Mouse (Mus musculus) embryonic facial prominence, embryonic 15.5 days (tissue): ENCODE measurements around the gene Rcor2. TPM values are rescaled to one million over a fixed set of nuclear protein-coding genes. Genes with fewer than 3 reads are reported as not detected.
A peak's percentile ranks its signal among the peaks of the same experiment; 100 is the strongest.

Experiments used
- ATAC-seq: fragments of 200-750 bp; cut with Nextera tagmentation; 2 replicates; pipeline ENCODE4 v1.8.0; 2017; ENCODE audit warnings: low read depth, moderate TSS enrichment; ENCODE audit not compliant: insufficient number of reproducible peaks, low FRiP score, low TSS enrichment
- H3K27ac ChIP-seq: fragments of 300-500 bp; sonication (generic); replicated peaks from 2 replicates; pipeline ENCODE4 v1.5.1; 2015; ENCODE audit warnings: mild to moderate bottlenecking, inconsistent platforms
- H3K27me3 ChIP-seq: fragments of 300-500 bp; sonication (generic); 2 replicates; pipeline ENCODE4 v1.6.1; 2015; ENCODE audit warnings: inconsistent platforms
- H3K36me3 ChIP-seq: fragments of 300-500 bp; sonication (generic); 2 replicates; pipeline ENCODE4 v1.6.1; 2015; ENCODE audit warnings: mild to moderate bottlenecking, inconsistent platforms
- H3K4me1 ChIP-seq: fragments of 300-500 bp; sonication (generic); 2 replicates; pipeline ENCODE4 v1.6.1; 2015; ENCODE audit warnings: inconsistent platforms
- H3K4me2 ChIP-seq: fragments of 300-500 bp; sonication (generic); replicated peaks from 2 replicates; pipeline ENCODE4 v1.6.1; 2015; ENCODE audit warnings: mild to moderate bottlenecking, inconsistent platforms
- H3K4me3 ChIP-seq: fragments of 300-500 bp; sonication (generic); replicated peaks from 2 replicates; pipeline ENCODE4 v1.5.1; 2015; ENCODE audit warnings: mild to moderate bottlenecking, inconsistent platforms
- H3K9ac ChIP-seq: fragments of 300-500 bp; sonication (generic); 2 replicates; pipeline ENCODE4 v1.6.1; 2015; ENCODE audit warnings: inconsistent platforms
- H3K9me3 ChIP-seq: fragments of 300-500 bp; sonication (generic); replicated peaks from 2 replicates; pipeline ENCODE4 v1.6.1; 2016; ENCODE audit warnings: inconsistent platforms
- WGBS: fragments of 180-500 bp; shearing (Covaris S2); methylation state at CpG from one replicate; pipeline ENCODE4 v1.1.7; 2015; 5-methylcytosine and 5-hydroxymethylcytosine counted together
- polyA plus RNA-seq: library from polyadenylated mRNA; unstranded; fragments of >200 nt; fragmentation: Nextera tagmentation; extraction: Ambion mirVana; gene quantifications from 2 replicates; pipeline ENCODE4 v1.2.1, GENCODE M21; 2015

The Rcor2 gene
- polyA plus RNA-seq, 1 experiment from 2014 or later = 22.9 TPM

DNA sequence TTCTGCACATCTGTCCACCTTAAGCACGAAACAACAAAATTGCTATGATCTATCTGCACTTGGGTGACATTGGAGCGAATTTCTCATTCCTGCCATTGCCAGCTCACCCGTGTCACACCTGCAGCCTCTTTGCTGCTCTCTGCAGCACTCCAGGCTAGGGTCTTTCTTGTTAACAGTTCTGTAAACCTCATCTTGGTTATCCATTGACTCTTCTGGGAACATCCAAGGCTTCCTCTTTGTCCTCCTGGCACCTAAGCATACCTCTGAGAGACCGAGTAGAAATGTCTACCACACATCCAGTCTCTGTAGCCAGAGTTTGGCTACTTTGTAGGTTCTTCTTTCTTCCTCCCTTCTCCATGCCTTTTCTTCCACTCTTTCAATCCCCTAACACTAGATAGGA lies 28.8 kb downstream of the Rcor2 start:
- Histone ChIP-seq H3K4me3 (no peak overlapping the region), H3K27ac (0 out of 2 replicates have a peak overlapping the region, but pooled peaks have one; percentile 60), H3K9me3 (no peaks in the 10 kb centered on the region), H3K4me2 (no peak overlapping the region), H3K27me3 (no peaks in the 10 kb centered on the region), H3K4me1 (peaks cover 40% of the 10 kb centered on the region), H3K36me3 (no peaks in the 10 kb centered on the region), H3K9ac (no peak overlapping the region)
- no peak for ATAC-seq
- WGBS = 82% methylated on average over 4 of the region's 4 CpGs

DNA sequence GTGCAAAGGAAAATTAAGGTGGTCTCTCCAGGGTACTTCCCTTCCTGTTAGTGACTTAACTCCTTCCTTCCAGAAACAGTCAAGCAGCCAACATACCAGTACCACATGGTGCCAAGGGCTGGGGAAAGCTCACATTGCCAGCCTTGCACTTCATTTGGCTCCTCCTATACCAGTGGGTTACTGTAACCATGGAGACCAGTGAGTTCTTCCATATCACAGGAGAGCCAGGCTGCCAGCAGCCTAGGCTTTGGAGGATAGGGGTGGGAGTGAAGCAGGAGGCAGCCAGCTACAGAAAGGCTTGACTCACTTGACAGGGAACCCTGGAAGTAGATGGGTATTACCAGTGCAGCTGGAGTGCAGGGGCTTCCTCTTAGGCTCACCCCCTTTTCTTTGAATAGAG lies 31.9 kb downstream of the Rcor2 start:
- Histone ChIP-seq H3K9me3 (no peaks in the 10 kb centered on the region), H3K27me3 (no peaks in the 10 kb centered on the region), H3K9ac (no peak overlapping the region), H3K4me1 (peaks cover 33% of the 10 kb centered on the region), H3K27ac (no peak overlapping the region), H3K4me3 (no peak overlapping the region), H3K4me2 (no peak overlapping the region), H3K36me3 (no peaks in the 10 kb centered on the region)
- peak; percentile 27; the same call in 1 of the 2 replicates for ATAC-seq

DNA sequence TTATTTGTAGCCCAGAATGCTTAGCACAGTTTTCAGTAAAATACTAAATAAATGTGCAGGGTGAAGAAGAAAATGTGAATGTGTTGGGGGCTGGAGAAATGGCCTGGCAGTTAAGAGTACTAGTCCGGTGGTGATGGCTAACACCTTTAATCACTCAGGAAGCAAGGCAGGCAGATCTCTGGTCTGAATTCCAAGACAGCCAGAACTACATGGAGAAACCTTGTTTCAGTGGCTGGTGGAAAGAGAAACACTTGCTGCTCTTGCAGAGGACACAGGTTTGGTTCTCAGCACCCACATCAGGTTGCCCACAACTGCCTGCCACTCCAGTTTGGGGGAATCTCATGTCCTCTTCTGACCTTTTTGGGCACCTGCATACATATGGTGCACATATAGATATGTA lies 33.0 kb downstream of the Rcor2 start:
- H3K9ac ChIP-seq = no peak overlapping the region

DNA sequence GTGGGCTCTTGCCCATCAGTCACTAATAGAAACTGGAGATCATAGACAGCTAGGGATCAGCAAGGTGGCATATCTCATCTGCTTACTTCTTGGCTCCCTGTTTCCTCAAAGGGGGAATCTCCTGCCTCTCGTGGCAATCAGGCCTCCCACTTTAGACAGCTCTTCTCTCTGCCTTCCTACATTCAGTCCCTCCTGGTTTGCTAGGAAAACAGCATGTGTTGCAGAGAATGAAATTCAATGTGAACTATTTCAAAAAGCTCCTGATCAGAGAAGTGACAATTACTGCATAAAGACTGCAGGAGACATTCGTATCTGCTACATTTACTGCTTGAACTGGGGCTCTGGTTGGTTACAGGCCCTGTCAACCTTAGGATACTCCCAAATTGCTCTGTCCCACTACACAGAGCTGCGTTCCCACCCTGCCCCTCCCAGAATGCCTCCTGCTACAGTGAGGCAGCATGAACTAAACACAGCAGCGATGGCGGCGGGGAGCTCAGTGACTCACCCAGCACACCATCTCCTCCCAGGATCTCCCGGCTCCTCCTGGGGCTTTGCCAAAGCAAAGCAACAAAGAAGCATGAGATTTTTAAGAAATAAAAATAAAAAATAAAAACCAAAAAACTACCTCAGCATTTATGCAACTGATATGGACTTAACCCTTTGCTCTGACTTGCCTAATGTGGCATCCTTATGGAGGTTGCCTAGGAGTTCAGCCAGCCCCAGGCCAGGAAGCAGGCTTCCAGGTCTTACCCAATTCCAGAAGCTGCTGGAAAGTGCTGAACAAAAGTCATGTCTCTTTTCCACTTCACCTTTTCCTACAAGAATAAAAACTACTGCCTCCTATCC lies 34.7 kb downstream of the Rcor2 start:
- whole genome bisulfite sequencing = 59% methylated on average over 7 of the region's 7 CpGs
- Histone ChIP-seq H3K27ac (peak overlapping the region; percentile 44; the same call in 1 of the 2 replicates), H3K27me3 (no peaks in the 10 kb centered on the region)

More for the DNA sequence above, 33.0 kb downstream of the Rcor2 start:
- H3K36me3 ChIP-seq = no peaks in the 10 kb centered on the region
- no peak for ATAC-seq
- peaks cover 23% of the 10 kb centered on the region for H3K4me1 ChIP-seq
- no peaks in the 10 kb centered on the region for H3K9me3 ChIP-seq
- no peak overlapping the region for H3K27ac ChIP-seq
- H3K4me2 ChIP-seq = no peak overlapping the region
- WGBS = 97% methylated on average over 1 of the region's 1 CpGs
- no peaks in the 10 kb centered on the region for H3K27me3 ChIP-seq
- no peak overlapping the region for H3K4me3 ChIP-seq

DNA sequence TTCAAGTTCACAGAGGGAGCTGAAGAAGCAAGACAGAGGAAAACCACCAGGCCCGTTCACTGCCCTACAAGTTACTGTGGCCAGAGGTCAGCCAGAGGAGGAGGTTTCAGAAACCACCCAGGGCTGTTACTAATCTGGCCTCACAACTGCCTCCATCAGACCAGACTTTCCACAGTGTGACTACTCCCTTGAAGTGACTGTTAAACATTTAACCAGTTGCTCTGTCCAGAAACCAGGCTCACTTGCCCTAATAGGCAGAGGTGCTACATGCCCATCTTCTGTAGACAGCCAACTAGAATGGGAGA lies 35.3 kb downstream of the Rcor2 start:
- Histone ChIP-seq H3K27me3 (no peaks in the 10 kb centered on the region), H3K9ac (no peak overlapping the region), H3K27ac (peak overlapping the region; percentile 44), H3K4me2 (no peak overlapping the region), H3K36me3 (no peaks in the 10 kb centered on the region), H3K4me1 (peaks cover 35% of the 10 kb centered on the region), H3K9me3 (no peaks in the 10 kb centered on the region), H3K4me3 (no peak overlapping the region)
- no peak for ATAC-seq
- 60% methylated on average over 1 of the region's 1 CpGs for WGBS

More for the DNA sequence above, 34.7 kb downstream of the Rcor2 start:
- Histone ChIP-seq H3K4me3 (no peak overlapping the region), H3K36me3 (no peaks in the 10 kb centered on the region), H3K4me1 (peaks cover 29% of the 10 kb centered on the region), H3K9ac (no peak overlapping the region), H3K9me3 (no peaks in the 10 kb centered on the region), H3K4me2 (no peak overlapping the region)
- ATAC-seq = no peak

DNA sequence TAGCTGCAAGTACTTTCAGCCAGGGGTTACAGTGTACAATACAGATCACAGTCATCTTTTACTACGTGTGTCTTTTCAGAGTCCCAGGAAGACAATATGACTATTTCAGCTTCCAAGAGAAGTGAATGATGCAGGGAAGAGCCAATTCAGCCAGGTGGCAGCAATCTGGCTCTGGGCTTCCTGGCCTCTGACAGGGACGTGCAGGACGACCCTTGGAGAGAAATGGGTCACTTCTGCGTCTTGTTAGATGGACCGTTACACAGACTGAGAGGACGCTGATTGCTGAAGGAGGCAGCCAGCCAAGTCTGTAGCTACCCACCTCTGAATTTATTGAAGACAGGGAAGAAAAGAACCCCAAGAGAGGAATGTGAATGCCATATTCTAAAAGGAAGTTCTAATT lies 36.7 kb downstream of the Rcor2 start:
- ATAC-seq = no peak

DNA sequence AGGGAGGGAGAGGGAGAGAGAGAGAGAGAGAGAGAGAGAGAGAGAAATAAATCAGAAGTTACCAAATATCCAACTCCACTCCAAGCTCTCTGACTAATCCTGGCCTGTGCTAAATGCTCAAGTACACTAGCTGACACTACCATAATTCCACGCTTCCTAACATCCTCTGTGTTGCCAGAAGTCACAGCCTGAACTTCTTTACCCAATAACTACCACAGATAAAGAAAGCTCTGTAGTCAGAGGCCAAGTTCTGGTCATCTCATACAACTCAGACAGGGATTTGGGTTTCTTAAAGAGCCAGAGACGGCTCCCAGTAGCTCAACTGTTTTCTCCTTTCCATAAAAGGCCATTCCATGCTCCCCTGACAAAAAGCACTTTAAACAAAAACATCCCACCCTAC lies 37.7 kb downstream of the Rcor2 start:
- Histone ChIP-seq H3K9me3 (no peaks in the 10 kb centered on the region), H3K36me3 (no peaks in the 10 kb centered on the region), H3K4me3 (no peak overlapping the region), H3K9ac (no peak overlapping the region), H3K27me3 (no peaks in the 10 kb centered on the region), H3K27ac (no peak overlapping the region), H3K4me2 (no peak overlapping the region), H3K4me1 (peaks cover 57% of the 10 kb centered on the region)
- no peak for ATAC-seq
- WGBS = 64% methylated on average over 2 of the region's 2 CpGs

More for the DNA sequence above, 36.7 kb downstream of the Rcor2 start:
- Histone ChIP-seq H3K9me3 (no peaks in the 10 kb centered on the region), H3K4me1 (peaks cover 48% of the 10 kb centered on the region), H3K4me3 (no peak overlapping the region), H3K9ac (no peak overlapping the region), H3K27me3 (no peaks in the 10 kb centered on the region), H3K27ac (no peak overlapping the region), H3K36me3 (no peaks in the 10 kb centered on the region), H3K4me2 (no peak overlapping the region)
- 70% methylated on average over 6 of the region's 6 CpGs for WGBS

DNA sequence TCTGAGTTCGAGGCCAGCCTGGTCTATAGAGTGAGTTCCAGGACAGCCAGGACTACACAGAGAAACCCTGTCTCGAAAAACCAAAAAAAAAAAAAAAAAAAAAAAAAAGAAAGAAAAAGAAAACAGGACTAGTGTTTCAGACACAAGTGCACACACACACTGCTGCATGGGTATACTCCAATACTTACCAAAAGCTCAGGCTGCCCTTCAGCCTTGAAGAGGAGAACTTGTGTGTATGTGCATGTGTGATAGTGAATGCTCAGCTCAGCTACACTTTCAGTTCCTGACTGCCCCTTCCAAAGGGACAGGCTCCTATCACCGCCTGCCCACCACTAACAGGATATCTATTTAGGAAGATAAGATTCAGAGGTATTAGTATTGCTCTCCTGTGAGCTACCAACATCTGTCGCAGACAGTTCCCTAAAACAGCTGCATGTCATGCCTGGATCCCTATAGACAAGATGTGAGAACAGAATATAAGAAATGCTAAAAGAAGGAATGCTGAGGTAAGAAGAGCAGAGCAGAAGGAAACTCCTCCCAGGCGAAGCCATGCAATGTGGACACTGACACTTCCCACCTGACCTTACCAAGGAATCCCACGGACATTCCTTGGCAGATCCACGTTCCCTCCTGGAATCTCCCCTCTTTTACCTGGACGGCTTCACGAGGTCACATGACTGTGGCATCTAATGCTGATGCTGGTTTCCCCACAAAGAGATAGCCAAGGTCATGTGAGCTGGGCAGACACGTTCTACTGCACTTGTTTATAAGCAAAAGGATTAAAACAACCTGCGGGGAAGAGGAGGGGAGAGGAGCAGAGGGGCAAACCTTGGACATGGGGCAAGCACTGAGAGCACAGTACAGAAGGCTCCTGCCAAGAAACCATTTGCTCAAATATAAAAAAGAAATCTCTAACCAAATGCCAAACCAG lies 38.5 kb downstream of the Rcor2 start:
- Histone ChIP-seq H3K9ac (no peak overlapping the region), H3K9me3 (no peaks in the 10 kb centered on the region), H3K4me2 (no peak overlapping the region), H3K4me3 (no peak overlapping the region), H3K27me3 (no peaks in the 10 kb centered on the region), H3K27ac (no peak overlapping the region), H3K36me3 (no peaks in the 10 kb centered on the region), H3K4me1 (peaks cover 66% of the 10 kb centered on the region)
- 71% methylated on average over 10 of the region's 11 CpGs for WGBS
- ATAC-seq = no peak

DNA sequence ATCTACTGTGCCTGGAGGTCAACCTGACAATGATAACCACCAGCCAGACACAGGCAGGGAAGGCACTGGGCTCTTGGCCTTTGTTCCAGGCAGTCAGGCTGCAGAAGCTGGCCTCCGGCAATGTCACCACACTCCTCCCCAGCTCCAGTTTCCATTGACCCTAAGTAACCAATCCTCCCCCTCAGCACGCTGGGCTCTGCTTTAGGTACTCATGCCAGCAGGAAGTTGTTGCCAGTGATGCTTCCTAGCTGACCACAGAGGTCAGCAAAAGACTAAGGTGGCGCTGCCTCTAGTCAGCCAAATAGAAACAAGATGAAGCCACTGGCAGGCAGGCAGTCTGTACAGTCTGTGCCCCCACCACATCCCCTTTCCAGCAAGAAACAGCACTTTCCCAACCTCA lies 39.8 kb downstream of the Rcor2 start:
- H3K4me1 ChIP-seq = peaks cover 70% of the 10 kb centered on the region
- 58% methylated on average over 3 of the region's 3 CpGs for WGBS
- no peaks in the 10 kb centered on the region for H3K27me3 ChIP-seq
- H3K9ac ChIP-seq = no peak overlapping the region
- ATAC-seq = no peak
- H3K36me3 ChIP-seq = no peaks in the 10 kb centered on the region
- H3K9me3 ChIP-seq = no peaks in the 10 kb centered on the region
- H3K4me2 ChIP-seq = no peak overlapping the region
- no peak overlapping the region for H3K4me3 ChIP-seq
- H3K27ac ChIP-seq = peak overlapping the region; percentile 75; the same call in 1 of the 2 replicates

DNA sequence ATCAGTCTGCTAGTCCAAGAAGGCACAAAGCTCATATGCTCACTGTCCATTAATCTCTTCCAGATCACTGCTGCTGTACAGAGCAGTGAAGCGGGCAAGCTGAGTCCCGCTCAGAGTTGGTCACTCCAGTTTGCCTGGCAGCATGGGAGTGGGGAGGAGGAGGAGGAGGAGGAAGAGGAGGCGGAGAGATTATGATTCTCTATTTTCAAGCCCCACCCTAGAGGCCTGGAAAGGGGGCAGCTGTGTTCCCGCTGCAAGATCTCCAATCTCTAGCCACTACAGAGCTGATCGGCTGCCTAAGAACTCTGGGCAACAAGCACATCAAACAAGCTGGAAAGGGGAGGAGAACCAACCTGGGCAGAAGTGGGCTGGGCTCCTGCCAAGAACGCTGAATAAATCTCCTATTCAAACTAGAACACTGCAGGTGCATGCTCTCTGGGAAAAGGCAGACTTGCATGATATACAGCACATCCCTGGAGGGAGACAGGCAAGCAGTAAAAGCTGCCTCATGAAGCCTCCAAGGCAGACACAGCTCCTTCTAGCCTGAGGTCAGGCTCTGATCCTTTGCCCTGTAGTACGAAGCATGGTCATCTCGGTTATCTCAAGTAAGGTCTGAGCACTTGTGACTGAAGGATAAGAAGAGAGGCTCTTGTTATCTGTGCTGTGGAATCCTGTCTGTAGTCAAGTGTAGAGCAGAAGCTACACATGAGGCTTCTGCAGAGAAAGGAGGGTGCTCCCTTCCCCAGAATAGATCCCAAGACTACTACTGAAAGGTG lies 41.1 kb downstream of the Rcor2 start:
- Histone ChIP-seq H3K27me3 (no peaks in the 10 kb centered on the region), H3K4me3 (no peak overlapping the region), H3K9me3 (no peaks in the 10 kb centered on the region), H3K4me1 (peaks cover 62% of the 10 kb centered on the region), H3K36me3 (no peaks in the 10 kb centered on the region), H3K9ac (no peak overlapping the region), H3K4me2 (no peak overlapping the region), H3K27ac (peak overlapping the region; percentile 75)
- ATAC-seq = peak; percentile 51
- WGBS = 45% methylated on average over 8 of the region's 8 CpGs
